Mouse (Mus musculus): Measurements from ENCODE around the gene Zfp69. TPM values are rescaled to one million over a fixed set of nuclear protein-coding genes. Genes with fewer than 3 reads are reported as not detected.

Gene Zfp69
- total RNA-seq, 2 experiments from 2014 or later = 2.9 to 3.9 TPM

DNA sequence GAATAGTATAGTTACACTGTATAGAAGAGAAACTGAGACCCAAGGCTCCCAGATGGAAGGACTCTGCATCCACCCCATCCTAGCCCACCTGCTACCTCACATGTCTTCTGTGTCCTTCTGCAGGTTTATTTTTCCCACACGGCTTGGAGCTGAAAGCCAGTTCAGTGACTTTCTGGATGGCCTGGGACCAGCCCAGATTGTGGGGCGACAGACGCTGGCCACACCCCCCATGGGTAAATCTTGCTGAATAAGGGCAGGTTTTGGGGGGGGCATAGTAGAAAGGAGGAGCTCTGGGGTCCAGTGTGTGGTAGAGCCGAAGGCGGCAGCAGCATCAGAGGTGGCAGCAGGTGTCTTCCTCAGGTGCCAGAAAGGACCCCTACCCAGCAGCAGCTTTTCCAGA, 64.7 kb downstream of the Zfp69 start:
- DNase-seq (ENCODE audit: low spot score in 2 of 2) = no peak

- DNase-seq (ENCODE audit: low spot score in 2 of 2) = no peak
Observed at GRCm38 (mm10) chr4:120886131-120886530, 65.4 kb downstream of the Zfp69 start.

DNA sequence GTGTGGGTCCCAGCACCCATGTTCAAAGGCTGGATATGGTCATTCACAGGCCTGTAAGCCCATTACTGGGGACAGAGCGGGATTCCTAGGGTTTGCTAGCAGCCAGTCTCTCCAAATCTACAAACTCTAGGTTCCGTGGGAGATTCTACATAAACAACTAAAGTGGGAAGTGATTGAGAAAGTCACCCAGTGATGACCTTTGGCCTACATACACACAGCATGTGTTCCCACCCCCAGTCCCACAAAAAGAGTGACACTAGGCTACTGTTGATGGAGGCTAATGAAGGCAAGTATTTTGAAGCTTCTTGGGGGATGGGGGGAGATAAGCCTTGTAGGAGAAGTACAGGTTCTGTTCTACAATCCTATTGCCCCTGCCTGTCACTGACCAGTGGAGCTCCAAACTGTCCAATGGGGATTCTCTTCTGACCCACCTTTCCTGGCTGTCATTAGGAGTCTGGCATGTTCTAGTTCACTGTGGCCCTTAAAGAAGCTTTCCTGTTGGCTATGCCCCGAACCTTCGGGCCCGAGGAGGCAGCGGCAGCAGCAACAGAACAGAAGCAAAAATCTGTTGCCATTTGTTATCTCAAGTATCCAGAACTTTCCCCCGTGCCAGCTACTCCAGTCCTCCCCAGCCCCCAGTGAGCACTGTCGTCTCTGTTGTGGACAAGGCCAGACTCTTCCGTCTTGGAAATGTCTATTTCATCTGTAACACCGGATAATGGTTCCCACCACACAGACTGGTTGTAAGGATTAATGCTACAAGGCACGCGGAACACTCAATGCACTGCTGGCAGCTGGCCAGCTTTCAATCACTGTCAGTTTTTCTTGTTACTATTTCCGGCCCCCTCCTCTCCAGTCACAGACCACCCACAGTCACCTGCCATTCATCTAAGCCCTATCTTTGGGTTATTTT, 66.0 kb downstream of the Zfp69 start:
- no peak for DNase-seq (ENCODE audit: low spot score in 2 of 2)

DNA sequence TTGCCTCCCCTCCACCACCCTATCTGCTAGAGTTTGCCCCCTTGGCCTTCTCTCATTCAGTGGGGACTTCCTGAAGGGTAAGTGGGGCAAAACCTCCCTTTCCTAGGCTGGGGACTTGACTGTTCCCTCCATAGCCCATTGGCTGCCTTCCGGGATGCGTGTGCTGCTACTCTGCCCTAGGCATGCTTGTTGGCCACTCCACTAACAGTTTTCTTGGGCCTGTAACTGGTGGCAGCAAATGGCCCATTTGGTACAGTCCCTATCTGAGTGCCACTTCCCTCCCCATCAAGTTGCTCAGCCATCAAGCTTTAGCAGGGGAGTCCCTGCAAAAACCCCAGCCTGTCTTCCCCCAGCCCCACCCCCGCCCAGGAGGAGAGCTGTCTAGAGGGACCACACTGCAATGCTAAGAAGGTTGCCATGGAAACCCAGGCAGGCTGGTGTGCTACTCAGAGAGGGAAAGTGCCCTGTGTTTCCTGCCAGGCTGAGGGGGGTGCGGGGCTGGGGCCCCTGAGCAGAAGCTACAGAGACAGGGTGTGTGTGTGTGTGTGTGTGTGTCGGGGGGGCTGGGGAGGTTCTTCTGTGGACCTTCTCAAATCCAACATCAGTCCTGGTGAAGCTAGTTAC, 69.4 kb downstream of the Zfp69 start:
- DNase-seq (ENCODE audit: low spot score in 2 of 2) = no peak

DNA sequence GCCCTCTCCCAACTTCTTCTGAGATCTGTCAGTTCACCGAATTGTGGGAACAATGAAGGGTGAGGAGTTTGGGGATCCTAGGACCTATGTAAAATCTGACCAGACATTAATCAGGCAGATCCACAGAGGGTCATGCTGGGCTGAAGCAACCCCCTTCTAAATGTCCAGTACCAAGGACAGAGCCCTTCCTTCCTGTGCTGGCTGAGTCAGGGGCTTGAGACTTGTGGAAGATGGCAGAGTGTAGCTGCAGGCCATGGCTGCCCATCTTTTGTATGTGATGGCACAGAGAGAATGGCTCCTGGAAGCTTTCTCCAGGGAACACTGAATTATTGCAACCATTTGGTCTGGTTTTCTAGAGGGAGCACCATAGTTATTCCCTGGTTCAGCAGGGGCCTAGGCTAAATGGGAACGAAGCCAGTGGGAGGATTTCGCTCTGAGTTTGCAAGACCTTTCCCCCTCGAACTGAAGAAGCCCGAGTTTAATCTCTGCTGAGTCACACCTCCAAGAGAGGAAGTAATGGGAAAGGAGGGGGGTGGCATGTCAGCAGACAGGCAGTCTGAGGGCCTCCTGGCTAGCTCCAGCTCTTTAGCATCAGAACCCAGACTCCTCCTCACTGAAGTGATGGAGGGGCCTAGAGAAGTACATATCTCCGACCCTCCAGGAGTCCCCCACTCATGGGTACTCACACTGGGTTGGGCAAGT, 70.6 kb downstream of the Zfp69 start:
- no peak for DNase-seq (ENCODE audit: low spot score in 2 of 2)

Small RNAs within 50 kb of the gene (microRNA-seq; reads per million reads assigned to microRNA genes)
- not detected for gene Mir7015

Other genes with a start within 250 kb of the Zfp69 start
- gene Kcnq4, start 203.1 kb downstream of the Zfp69 start, total RNA-seq (2021) = 10 to 100 TPM; 30.5 to 37.8 TPM
- 10 to 100 TPM; 51.1 to 55.6 TPM for gene Nfyc, start 120.1 kb downstream of the Zfp69 start, total RNA-seq (2021)
- gene Rims3, start 96.9 kb downstream of the Zfp69 start, total RNA-seq (2021) = under 1 TPM; 0.47 to 0.52 TPM
- 1 to 10 TPM; 7.4 to 7.9 TPM for gene Exo5, start 26.7 kb downstream of the Zfp69 start, total RNA-seq (2021)
- 10 to 100 TPM; 22.1 to 25.7 TPM for gene Smap2, start 65.5 kb upstream of the Zfp69 start, total RNA-seq (2021)
- 1 to 10 TPM; 2.2 to 3.8 TPM for gene Col9a2, start 87.7 kb upstream of the Zfp69 start, total RNA-seq (2021)
- 10 to 100 TPM; 23.0 to 24.0 TPM for gene Zmpste24, start 146.5 kb upstream of the Zfp69 start, total RNA-seq (2021)
- not detected for gene Tmco2, start 157.5 kb upstream of the Zfp69 start, total RNA-seq (2021)

All from gastrocnemius, postnatal 4 days (tissue).